8 mouse cellular contexts compared by ENCODE assay signal in genomic region chr7:28372251-28373108, GRCm38 (mm10). TPM values are rescaled to one million over a fixed set of nuclear protein-coding genes. Genes with fewer than 3 reads are reported as not detected.
DNase-seq lines count a peak whose midpoint lies in the region; ATAC-seq and TF ChIP-seq lines count a peak whose summit lies in the region.

Gene Plekhg2 (minus strand): TSS chr7:28372599.

- peak; percentile 46 for TF ChIP-seq CTCF in C2C12 (IDR thresholded peaks at IDR 0.05; ENCODE audit: control insufficient read depth, insufficient read depth, insufficient read length)
- peak; percentile 65 for TF ChIP-seq CTCF in brain, embryonic 14.5 days (IDR thresholded peaks at IDR 0.05; ENCODE audit: borderline replicate concordance, extremely low read depth, insufficient read depth, insufficient read length)
- TF ChIP-seq CTCF in liver, adult 2 months (IDR thresholded peaks at IDR 0.05; ENCODE audit: low read depth, low read length), result peak; percentile 58

- peak; percentile 99 for DNase-seq in brain, embryonic 14.5 days (ENCODE audit: low read depth)
- DNase-seq in liver, adult 2 months (ENCODE audit: extremely low read depth, low read depth, low spot score), result peak; percentile 98
- peak; percentile 99 for DNase-seq in splenic B cell, adult 2 months (ENCODE audit: low read depth, low spot score)

- peak within 1 kb of the TSS; percentile 97 for H3K9ac ChIP-seq in heart, embryonic 11.5 days (ENCODE audit: low read depth, low read length)
- peak within 1 kb of the TSS; percentile 95 for H3K9ac ChIP-seq in kidney, embryonic 16.5 days (replicated peaks; ENCODE audit: low read length)
- H3K9ac ChIP-seq in liver, adult 2 months (ENCODE audit: low read depth, low read length), result peak within 1 kb of the TSS; percentile 81

- peak; percentile 59; the same call in 1 of the 2 replicates for TF ChIP-seq POLR2A in brain, embryonic 14.5 days (IDR thresholded peaks at IDR 0.05; ENCODE audit: borderline replicate concordance, extremely low read depth, insufficient read depth, insufficient read length, poor library complexity, severe bottlenecking)
- TF ChIP-seq POLR2A in liver, adult 2 months (IDR thresholded peaks at IDR 0.05; ENCODE audit: extremely low read depth, insufficient read depth, low read length), result 0 out of 2 replicates have a peak, but pooled peaks have one; percentile 27
- peak; percentile 46 for TF ChIP-seq POLR2A in myocyte (IDR thresholded peaks at IDR 0.05; ENCODE audit: insufficient read length, low read depth)

- peak within 1 kb of the TSS; percentile 97 for H3K4me2 ChIP-seq in heart, embryonic 11.5 days
- peak within 1 kb of the TSS; percentile 85 for H3K4me2 ChIP-seq in kidney, embryonic 16.5 days (replicated peaks; ENCODE audit: low read depth, low read length)
- peak within 1 kb of the TSS; percentile 78 for H3K4me2 ChIP-seq in myocyte (ENCODE audit: low read depth)

- H3K79me2 ChIP-seq in C2C12 (ENCODE audit: control insufficient read depth, insufficient read depth) (peaks cover 51% of the 10 kb centered on the region), myocyte (ENCODE audit: control insufficient read depth, insufficient read depth) (peaks cover 36% of the 10 kb centered on the region)
- H3K79me2 ChIP-seq in liver, adult 2 months (ENCODE audit: control insufficient read depth, insufficient read depth, low read length), result peaks cover 5% of the 10 kb centered on the region

- H3K36me3 ChIP-seq in C2C12 (ENCODE audit: control insufficient read depth, insufficient read depth) (peaks cover 8% of the 10 kb centered on the region), myocyte (ENCODE audit: control insufficient read depth, insufficient read depth) (no peaks in the 10 kb centered on the region)
- H3K36me3 ChIP-seq in erythroblast, embryonic 14.5 days (ENCODE audit: control insufficient read depth), result peaks cover 9% of the 10 kb centered on the region
- H3K36me3 ChIP-seq in heart, embryonic 11.5 days (ENCODE audit: control insufficient read depth, insufficient read depth, low read length), result peaks cover 14% of the 10 kb centered on the region
- H3K36me3 ChIP-seq in kidney, embryonic 16.5 days (ENCODE audit: insufficient read depth, low read length), result peaks cover 28% of the 10 kb centered on the region
- H3K36me3 ChIP-seq in liver, adult 2 months (ENCODE audit: control insufficient read depth, insufficient read depth, low read length), result peaks cover 4% of the 10 kb centered on the region; the same call in 1 of the 2 replicates
- H3K36me3 ChIP-seq in splenic B cell, adult 2 months (ENCODE audit: control insufficient read depth, insufficient read depth, low read length, poor library complexity, severe bottlenecking), result peaks cover 7% of the 10 kb centered on the region

- H3K27ac ChIP-seq in heart, embryonic 11.5 days (ENCODE audit: low read depth, low read length), result peak within 1 kb of the TSS; percentile 91
- H3K27ac ChIP-seq in kidney, embryonic 16.5 days (ENCODE audit: low read length), result peak within 1 kb of the TSS; percentile 97
- H3K27ac ChIP-seq in liver, adult 2 months (replicated peaks; ENCODE audit: insufficient read depth, low read depth, low read length), result peak within 1 kb of the TSS; percentile 70

- no peaks in the 10 kb centered on the region for H3K9me3 ChIP-seq in erythroblast, embryonic 14.5 days (ENCODE audit: control insufficient read depth, low read length)
- H3K9me3 ChIP-seq in heart, embryonic 11.5 days (replicated peaks; ENCODE audit: control insufficient read depth, low read length), result no peaks in the 10 kb centered on the region
- no peaks in the 10 kb centered on the region for H3K9me3 ChIP-seq in kidney, embryonic 16.5 days (ENCODE audit: low read length)

- H3K79me3 ChIP-seq in C2C12 (ENCODE audit: low read depth), result peaks cover 25% of the 10 kb centered on the region

- peak within 1 kb of the TSS; percentile 79 for H3ac ChIP-seq in C2C12 (ENCODE audit: control insufficient read depth, insufficient read length, low read depth)
- H3ac ChIP-seq in myocyte (ENCODE audit: control insufficient read depth, insufficient read length), result peak within 1 kb of the TSS; percentile 58

- peaks cover 66% of the 10 kb centered on the region for H3K4me1 ChIP-seq in erythroblast, embryonic 14.5 days (ENCODE audit: control insufficient read depth)
- H3K4me1 ChIP-seq in heart, embryonic 11.5 days (ENCODE audit: control insufficient read depth, insufficient read depth, low read length), result peaks cover 34% of the 10 kb centered on the region
- peaks cover 52% of the 10 kb centered on the region for H3K4me1 ChIP-seq in kidney, embryonic 16.5 days (ENCODE audit: insufficient read depth, low read length)
- peaks cover 3% of the 10 kb centered on the region; the same call in 1 of the 2 replicates for H3K4me1 ChIP-seq in liver, adult 2 months (ENCODE audit: control insufficient read depth, insufficient read depth, low read length)

- H3K27me3 ChIP-seq in C2C12 (ENCODE audit: control insufficient read depth, insufficient read depth, insufficient read length) (no peaks in the 10 kb centered on the region), myocyte (ENCODE audit: control insufficient read depth, insufficient read depth, insufficient read length) (no peaks in the 10 kb centered on the region)
- H3K27me3 ChIP-seq in erythroblast, embryonic 14.5 days (ENCODE audit: control insufficient read depth), result peaks cover 25% of the 10 kb centered on the region
- H3K27me3 ChIP-seq in heart, embryonic 11.5 days (ENCODE audit: control insufficient read depth, insufficient read depth, low read length), result no peaks in the 10 kb centered on the region
- H3K27me3 ChIP-seq in kidney, embryonic 16.5 days (ENCODE audit: insufficient read depth, low read length), result no peaks in the 10 kb centered on the region
- H3K27me3 ChIP-seq in liver, adult 2 months (ENCODE audit: control insufficient read depth, insufficient read depth, low read length), result no peaks in the 10 kb centered on the region
- no peaks in the 10 kb centered on the region for H3K27me3 ChIP-seq in splenic B cell, adult 2 months (ENCODE audit: control insufficient read depth, insufficient read depth, low read length, poor library complexity, severe bottlenecking)

- under 1% methylated on average over 66 of the region's 66 CpGs for WGBS in heart, embryonic 11.5 days (ENCODE audit: insufficient replicate concordance)
- WGBS in kidney, embryonic 16.5 days, result under 1% methylated on average over 63 of the region's 66 CpGs
- WGBS in liver, adult 2 months, result under 1% methylated on average over 61 of the region's 66 CpGs

- peak; percentile 86 for ATAC-seq in heart, embryonic 11.5 days (replicated peaks; ENCODE audit: insufficient number of reproducible peaks, low FRiP score, low TSS enrichment)
- ATAC-seq in kidney, embryonic 16.5 days (ENCODE audit: low FRiP score, low TSS enrichment), result peak; percentile 92

- peak within 1 kb of the TSS; percentile 59 for H3K4me3 ChIP-seq in C2C12 (ENCODE audit: insufficient read depth, poor library complexity, severe bottlenecking)
- H3K4me3 ChIP-seq in erythroblast, embryonic 14.5 days (replicated peaks), result peak within 1 kb of the TSS; percentile 67
- H3K4me3 ChIP-seq in heart, embryonic 11.5 days (ENCODE audit: low read depth, low read length), result peak within 1 kb of the TSS; percentile 89
- peak within 1 kb of the TSS; percentile 92 for H3K4me3 ChIP-seq in kidney, embryonic 16.5 days (ENCODE audit: low read length)
- H3K4me3 ChIP-seq in liver, adult 2 months (ENCODE audit: insufficient read depth, low read depth, low read length), result peak within 1 kb of the TSS; percentile 84
- H3K4me3 ChIP-seq in myocyte, result peak within 1 kb of the TSS; percentile 86

TF ChIP-seq in C2C12, 6 proteins besides CTCF, POLR2A, EP300 and RAD21:
- TF ChIP-seq FOSL1 (IDR thresholded peaks at IDR 0.05; ENCODE audit: insufficient read depth, low read length, poor library complexity, severe bottlenecking) (no peak), MYOD1 (IDR thresholded peaks at IDR 0.05; ENCODE audit: control insufficient read depth, insufficient read length, low read depth) (no peak), USF1 (IDR thresholded peaks at IDR 0.05; ENCODE audit: low read depth) (no peak), CEBPB (IDR thresholded peaks at IDR 0.05; ENCODE audit: low read depth) (peak; percentile 57), MYOG (IDR thresholded peaks at IDR 0.05; ENCODE audit: control insufficient read depth, extremely low read depth, insufficient read length) (no peak), MAX (IDR thresholded peaks at IDR 0.05) (no peak)

TF ChIP-seq in myocyte, 11 proteins besides CTCF, POLR2A, EP300 and RAD21:
- no peak for TF ChIP-seq MYOD1 (IDR thresholded peaks at IDR 0.05; ENCODE audit: control insufficient read depth in 1 of 3, insufficient read length in 2 of 3, low read depth in 2 of 3)
- TF ChIP-seq CEBPB (IDR thresholded peaks at IDR 0.05; ENCODE audit: insufficient read depth, poor library complexity, severe bottlenecking), result peak; percentile 51; the same call in 1 of the 2 replicates
- TF ChIP-seq USF1 (IDR thresholded peaks at IDR 0.05; ENCODE audit: low read depth), result no peak
- TF ChIP-seq SRF (IDR thresholded peaks at IDR 0.05; ENCODE audit: control insufficient read depth, insufficient read length, low read depth), result peak; percentile 93
- TF ChIP-seq TCF12 (IDR thresholded peaks at IDR 0.05; ENCODE audit: insufficient read depth, poor library complexity, severe bottlenecking), result no peak
- TF ChIP-seq MYOG (IDR thresholded peaks at IDR 0.05; ENCODE audit: control insufficient read depth in 1 of 3, insufficient read depth in 1 of 3, insufficient read length in 2 of 3, low read depth in 2 of 3), result no peak
- no peak for TF ChIP-seq REST (IDR thresholded peaks at IDR 0.05; ENCODE audit: insufficient read depth, insufficient read length)
- TF ChIP-seq POLR2AphosphoS2 (IDR thresholded peaks at IDR 0.05; ENCODE audit: insufficient read length, low read depth), result no peak
- peak; percentile 69 for TF ChIP-seq E2F4 (IDR thresholded peaks at IDR 0.05; ENCODE audit: insufficient read depth)
- TF ChIP-seq TCF3 (IDR thresholded peaks at IDR 0.05; ENCODE audit: insufficient read length, low read depth), result no peak
- no peak for TF ChIP-seq MAX (IDR thresholded peaks at IDR 0.05; ENCODE audit: low read depth)

RNA-seq across cellular contexts. Expression of gene Plekhg2, which starts in this region (rescaled TPM):
- polyA plus RNA-seq in C2C12 (2012; fragmentation: generic; extraction: Trizol), result 29.0 TPM
- polyA plus RNA-seq in brain, embryonic 14.5 days (2012; rRNA removed), result 20.2 and 35.0 TPM in 2 replicates
- polyA plus RNA-seq in erythroblast, embryonic 14.5 days (2012), result 0.45 and 0.53 TPM in 2 replicates
- 44.6 and 47.8 TPM in 2 replicates for polyA plus RNA-seq in heart, embryonic 11.5 days (2014; fragmentation: Nextera tagmentation; extraction: Ambion mirVana)
- 69.1 and 83.3 TPM in 2 replicates for polyA plus RNA-seq in kidney, embryonic 16.5 days (2015; fragmentation: Nextera tagmentation; extraction: Ambion mirVana)
- 0.65 and 1.3 TPM in 2 replicates for total RNA-seq in liver, adult 2 months (2014; rRNA removed)
- 3.3 and 3.5 TPM in 2 replicates for polyA plus RNA-seq in liver, adult 2 months (2012; rRNA removed)
- 15.8 TPM for polyA plus RNA-seq in myocyte (2012; fragmentation: generic; extraction: Trizol)

Comparison
In these comparisons a context has a peak if more than half of its experiments do, and no peak if none do; other contexts are left out.
1. Peak in every context shown above with its lines: DNase-seq, ATAC-seq, H3K4me3 ChIP-seq and H3K27ac ChIP-seq.